Mouse (Mus musculus) Patski (cell line): ENCODE data around the gene Eln. TPM values are rescaled to one million over a fixed set of nuclear protein-coding genes. Genes with fewer than 3 reads are reported as not detected.
A peak's percentile ranks its signal among the peaks of the same experiment; 100 is the strongest.

Experiments used
- ATAC-seq: fragments of 100-300 bp; one replicate; pipeline ENCODE4 v1.8.0; 2021
- CTCF ChIA-PET: fragments of 350-600 bp; sonication (Branson Sonifier 250); formaldehyde crosslinking; loops from one replicate; lab custom pipeline; 2022; ENCODE audit warnings: inconsistent platforms; lab: Charles Lee
- POLR2A ChIA-PET: fragments of 350-600 bp; sonication (Branson Sonifier 250); formaldehyde crosslinking; loops from one replicate; lab custom pipeline; 2022; ENCODE audit warnings: antibody characterized with exemption, inconsistent platforms; lab: Charles Lee
- DNase-seq: peaks from one replicate; pipeline ENCODE4 v3.0.0-alpha.2; 2011; ENCODE audit warnings: low read depth, low spot score
- H3K27me3 ChIP-seq: fragments of 371-371 bp; one replicate; pipeline ENCODE4 v1.5.1; 2021
- CTCF ChIP-seq: fragments of 100-300 bp; IDR thresholded peaks from one replicate; pipeline ENCODE4 v1.5.1; 2021
- in situ Hi-C: fragments of 300-500 bp; cut with MboI; formaldehyde crosslinking; loops from 3 replicates; pipeline ENCODE4 v1.11.1; 2018; ENCODE audit warnings: low pct_unique_long_range_greater_than_20kb, mixed read lengths
- polyA plus RNA-seq: library from polyadenylated mRNA; unstranded; gene quantifications from one replicate; pipeline ENCODE4 v1.2.3, GENCODE M21; 2021

Gene Eln
- polyA plus RNA-seq, 1 experiment from 2014 or later: not detected

DNA sequence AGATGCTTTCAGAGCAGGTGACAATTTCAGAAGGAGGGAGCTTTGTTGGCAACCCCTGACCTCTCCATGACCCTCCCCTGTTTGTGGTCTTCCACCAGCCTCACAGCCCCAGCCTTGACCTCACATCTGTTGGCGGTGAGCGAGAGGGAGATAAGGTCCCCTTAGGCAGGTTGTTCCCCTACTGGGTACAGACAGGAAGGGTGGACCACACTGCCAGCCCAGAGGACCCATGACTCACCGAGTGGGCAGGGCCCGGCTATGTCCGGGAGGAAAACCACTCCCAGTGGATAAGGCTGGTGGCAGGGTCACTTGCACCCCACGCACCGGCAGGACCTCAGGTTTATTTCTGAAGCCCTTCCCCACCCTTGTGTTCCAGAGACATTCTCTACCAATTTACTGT lies 22.1 kb upstream of the Eln start:
- ATAC-seq (no peak), DNase-seq (no peak)
- in situ Hi-C loops: no loop called here
- ChIA-PET CTCF (no interaction called here), POLR2A (no interaction called here)
- TF ChIP-seq CTCF: no peak
- H3K27me3 ChIP-seq: no peaks in the 10 kb centered on the region

GRCm38 (mm10) chr5:134765441-134765840 lies 18.3 kb upstream of the Eln start:
- no peak for TF ChIP-seq CTCF
- ChIA-PET CTCF (no interaction called here), POLR2A (interaction anchor here (0.7 kb wide), 1 partner anchor 90 kb away, joined by 3 read pairs; no protein-coding TSS in a partner anchor)
- H3K27me3 ChIP-seq: no peaks in the 10 kb centered on the region
- in situ Hi-C loops: no loop called here
- DNase-seq (peak; percentile 73), ATAC-seq (peak; percentile 28)

DNA sequence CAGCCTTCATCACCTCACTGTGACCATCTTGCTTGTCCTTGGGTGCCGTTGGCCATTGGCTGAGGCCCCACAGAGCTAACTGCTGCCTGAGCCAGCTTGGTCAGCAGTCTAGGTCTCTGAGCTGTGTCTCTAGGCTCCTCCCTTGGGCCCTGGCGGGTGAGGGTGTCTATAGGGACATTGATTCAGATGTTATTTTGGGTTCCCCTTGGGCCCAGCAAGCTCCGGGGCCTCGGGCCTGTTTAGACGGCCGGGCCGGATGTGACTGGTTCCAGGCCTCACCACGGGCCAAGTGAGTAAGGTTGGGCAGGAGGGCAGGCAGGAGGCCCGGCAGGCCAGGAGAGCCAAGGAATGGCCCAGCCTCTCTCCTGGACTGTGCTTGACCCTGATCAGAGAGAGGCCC lies 16.2 kb upstream of the Eln start:
- POLR2A ChIA-PET: no interaction called here
- DNase-seq (no peak), ATAC-seq (no peak)

GRCm38 (mm10) chr5:134761409-134762124 lies 14.4 kb upstream of the Eln start:
- ATAC-seq (peak; percentile 25), DNase-seq (peak; percentile 55)
- in situ Hi-C loops: no loop called here
- CTCF ChIA-PET: interaction anchor here (1.0 kb wide), 1 partner anchor 9 kb away, joined by 3 read pairs; no protein-coding TSS in a partner anchor
- POLR2A ChIA-PET: no interaction called here
- no peak for TF ChIP-seq CTCF
- H3K27me3 ChIP-seq: no peaks in the 10 kb centered on the region

More for the DNA sequence above, 16.2 kb upstream of the Eln start:
- H3K27me3 ChIP-seq: no peaks in the 10 kb centered on the region
- TF ChIP-seq CTCF: no peak
- in situ Hi-C loops: no loop called here
- CTCF ChIA-PET: no interaction called here

- CTCF ChIA-PET: interaction anchor here (1.2 kb wide), 1 partner anchor 20 kb away, joined by 3 read pairs; no protein-coding TSS in a partner anchor
- POLR2A ChIA-PET: no interaction called here
- no peak for ATAC-seq
- in situ Hi-C loops: no loop called here
- no peak for DNase-seq
- H3K27me3 ChIP-seq: no peaks in the 10 kb centered on the region
- no peak for TF ChIP-seq CTCF
These were observed 8.9 kb upstream of the Eln start for GRCm38 (mm10) chr5:134756031-134756430.

- in situ Hi-C loops: loop anchor here (5.0 kb wide), 1 partner anchor 208 kb away; no protein-coding TSS in a partner anchor
- DNase-seq: no peak
- CTCF ChIA-PET: no interaction called here
- ATAC-seq: no peak
- peaks cover 4% of the 10 kb centered on the region for H3K27me3 ChIP-seq
- POLR2A ChIA-PET: no interaction called here
- no peak for TF ChIP-seq CTCF
These were observed 7.0 kb upstream of the Eln start for GRCm38 (mm10) chr5:134754096-134754495.

DNA sequence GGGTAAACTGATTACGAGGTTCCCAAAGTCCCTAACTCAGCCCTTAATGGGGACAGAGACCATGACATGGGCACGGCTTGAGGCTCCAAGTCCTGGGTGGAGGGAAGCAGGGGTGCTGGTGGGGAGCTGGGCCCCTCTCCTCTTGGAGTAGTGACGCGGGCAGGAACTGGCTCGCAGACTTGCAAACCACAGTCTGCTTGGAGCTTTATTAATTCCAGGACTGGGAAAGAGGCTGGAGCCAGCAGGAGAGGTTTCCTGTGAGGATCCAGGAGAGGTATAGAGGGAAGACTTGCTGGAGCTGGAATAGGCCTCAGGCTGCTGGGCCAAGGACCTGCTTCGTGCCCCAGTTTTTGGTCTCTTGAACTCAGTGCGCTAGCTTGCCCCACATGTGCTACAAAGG lies 3.3 kb upstream of the Eln start:
- DNase-seq (no peak), ATAC-seq (no peak)
- in situ Hi-C loops: loop anchor here (5.0 kb wide), 1 partner anchor 212 kb away; no protein-coding TSS in a partner anchor
- H3K27me3 ChIP-seq: peaks cover 12% of the 10 kb centered on the region
- ChIA-PET POLR2A (interaction anchor here (0.6 to 0.8 kb wide), 2 partner anchors 12 to 114 kb away, joined by 3 to 7 read pairs; no protein-coding TSS in a partner anchor), CTCF (interaction anchor here (1.1 to 2.3 kb wide), 2 partner anchors 11 to 156 kb away, joined by 4 to 6 read pairs; partner anchors contain the start of gene Tmem270)
- TF ChIP-seq CTCF: no peak

DNA sequence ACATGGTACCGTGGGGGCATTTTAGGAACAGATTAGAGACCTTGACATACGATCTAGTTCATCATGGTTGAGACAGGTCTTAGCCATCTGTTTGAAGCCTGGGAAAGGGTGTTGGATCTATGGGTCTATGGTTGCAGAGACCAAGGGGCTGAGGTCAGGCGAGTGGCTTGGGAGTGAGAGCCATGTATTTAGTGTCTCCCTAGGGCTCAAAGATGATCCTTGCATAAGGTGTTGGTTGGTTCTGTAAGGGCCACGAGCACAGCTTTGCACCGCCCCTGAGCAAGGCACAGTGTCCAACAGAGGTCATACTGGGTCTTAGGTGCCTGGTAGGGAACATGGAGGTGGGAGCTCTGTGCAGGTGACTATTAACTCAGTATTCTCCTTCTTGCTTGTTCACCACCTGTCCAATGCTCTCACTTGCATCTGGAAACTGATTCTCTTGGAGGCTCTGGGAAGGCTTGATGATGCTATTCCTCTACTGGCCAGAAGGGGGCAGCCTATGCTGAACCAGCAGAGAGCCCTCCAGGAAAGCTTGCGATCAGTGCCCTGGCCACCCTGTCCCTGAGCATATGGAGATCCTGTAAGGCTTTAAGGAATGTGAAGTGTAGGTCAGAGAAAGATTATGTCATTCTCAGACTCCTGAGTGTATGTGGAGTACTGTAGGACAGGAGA lies 960 bp upstream of the Eln start:
- CTCF ChIA-PET: interaction anchor here (1.2 to 2.5 kb wide), 7 partner anchors 11 to 159 kb away, joined by 3 to 13 read pairs (median 5); no protein-coding TSS in a partner anchor

GRCm38 (mm10) chr5:134747512-134747893 lies 380 bp upstream of the Eln start:
- ATAC-seq (no peak), DNase-seq (no peak)
- in situ Hi-C loops: loop anchor here (5.0 kb wide), 1 partner anchor 155 kb away; no protein-coding TSS in a partner anchor
- POLR2A ChIA-PET: no interaction called here
- peaks cover 20% of the 10 kb centered on the region for H3K27me3 ChIP-seq
- no peak for TF ChIP-seq CTCF
- CTCF ChIA-PET: interaction anchor here (1.2 to 2.5 kb wide), 7 partner anchors 11 to 160 kb away, joined by 3 to 13 read pairs (median 5); no protein-coding TSS in a partner anchor

More for the DNA sequence above, 960 bp upstream of the Eln start:
- POLR2A ChIA-PET: no interaction called here
- peaks cover 20% of the 10 kb centered on the region for H3K27me3 ChIP-seq
- DNase-seq (no peak), ATAC-seq (no peak)
- in situ Hi-C loops: loop anchor here (5.0 kb wide), 1 partner anchor 154 kb away; no protein-coding TSS in a partner anchor
- peak; percentile 89 for TF ChIP-seq CTCF

GRCm38 (mm10) chr5:134746201-134746600 lies 922 bp downstream of the Eln start:
- TF ChIP-seq CTCF: no peak
- ATAC-seq: no peak
- H3K27me3 ChIP-seq: peaks cover 20% of the 10 kb centered on the region
- in situ Hi-C loops: loop anchor here (5.0 kb wide), 1 partner anchor 156 kb away; no protein-coding TSS in a partner anchor
- ChIA-PET POLR2A (no interaction called here), CTCF (interaction anchor here (2.5 kb wide), 1 partner anchor 154 kb away, joined by 11 read pairs; no protein-coding TSS in a partner anchor)
- no peak for DNase-seq
